Mouse (Mus musculus) liver, embryonic 12.5 days (tissue): ENCODE results near the gene Caln1. TPM values are rescaled to one million over a fixed set of nuclear protein-coding genes. Genes with fewer than 3 reads are reported as not detected.

Experiments used
- ATAC-seq: fragments of 200-750 bp; cut with Nextera tagmentation; 2 replicates; pipeline ENCODE4 v1.8.0; 2017; ENCODE audit warnings: moderate number of reproducible peaks, mild to moderate bottlenecking, moderate library complexity
- H3K27ac ChIP-seq: fragments of 300-500 bp; sonication (generic); 2 replicates; pipeline ENCODE4 v1.5.1; 2016; ENCODE audit warnings: mild to moderate bottlenecking
- H3K27me3 ChIP-seq: fragments of 300-500 bp; sonication (generic); replicated peaks from 2 replicates; pipeline ENCODE4 v1.6.1; 2016; ENCODE audit warnings: mild to moderate bottlenecking, moderate library complexity
- H3K36me3 ChIP-seq: fragments of 300-500 bp; sonication (generic); 2 replicates; pipeline ENCODE4 v1.6.1; 2016; ENCODE audit warnings: mild to moderate bottlenecking, moderate library complexity
- H3K4me1 ChIP-seq: fragments of 300-500 bp; sonication (generic); 2 replicates; pipeline ENCODE4 v1.6.1; 2016
- H3K4me2 ChIP-seq: fragments of 300-500 bp; sonication (generic); 2 replicates; pipeline ENCODE4 v1.6.1; 2016; ENCODE audit warnings: mild to moderate bottlenecking, moderate library complexity
- H3K4me3 ChIP-seq: fragments of 300-500 bp; sonication (generic); 2 replicates; pipeline ENCODE4 v1.5.1; 2016; ENCODE audit warnings: mild to moderate bottlenecking, moderate library complexity
- H3K9ac ChIP-seq: fragments of 300-500 bp; sonication (generic); 2 replicates; pipeline ENCODE4 v1.6.1; 2016; ENCODE audit warnings: mild to moderate bottlenecking, moderate library complexity
- H3K9me3 ChIP-seq: fragments of 300-500 bp; sonication (generic); replicated peaks from 2 replicates; pipeline ENCODE4 v1.6.1; 2016; ENCODE audit warnings: mild to moderate bottlenecking, moderate library complexity
- WGBS: fragments of 180-500 bp; shearing (Covaris S2); methylation state at CpG from one replicate; pipeline ENCODE4 v1.1.7; 2016; ENCODE audit not compliant: insufficient replicate concordance; 5-methylcytosine and 5-hydroxymethylcytosine counted together
- polyA plus RNA-seq: library from polyadenylated mRNA; unstranded; fragments of >200 nt; fragmentation: Nextera tagmentation; extraction: Ambion mirVana; gene quantifications from 2 replicates; pipeline ENCODE4 v1.2.1, GENCODE M21; 2016

The Caln1 gene
- polyA plus RNA-seq, 1 experiment from 2014 or later, result not detected

GRCm38 (mm10) chr5:130658141-130658540 is 288.9 kb downstream of the Caln1 start:
- H3K36me3 ChIP-seq, result no peaks in the 10 kb centered on the region
- no peak for ATAC-seq
- 64% methylated on average over 3 of the region's 3 CpGs for WGBS
- H3K27me3 ChIP-seq, result no peaks in the 10 kb centered on the region
- H3K4me2 ChIP-seq, result no peak overlapping the region
- no peaks in the 10 kb centered on the region for H3K4me1 ChIP-seq
- no peak overlapping the region for H3K27ac ChIP-seq
- no peaks in the 10 kb centered on the region for H3K9me3 ChIP-seq
- H3K9ac ChIP-seq, result no peak overlapping the region
- H3K4me3 ChIP-seq, result no peak overlapping the region

- no peaks in the 10 kb centered on the region for H3K9me3 ChIP-seq
- no peak overlapping the region for H3K4me2 ChIP-seq
- 86% methylated on average over 1 of the region's 1 CpGs for WGBS
- ATAC-seq, result no peak
- H3K27ac ChIP-seq, result no peak overlapping the region
- H3K27me3 ChIP-seq, result no peaks in the 10 kb centered on the region
- no peak overlapping the region for H3K9ac ChIP-seq
- H3K36me3 ChIP-seq, result no peaks in the 10 kb centered on the region
- no peaks in the 10 kb centered on the region for H3K4me1 ChIP-seq
- no peak overlapping the region for H3K4me3 ChIP-seq
Observed at GRCm38 (mm10) chr5:130666091-130666490, 296.8 kb downstream of the Caln1 start.

- Histone ChIP-seq H3K4me3 (no peak overlapping the region), H3K4me1 (no peaks in the 10 kb centered on the region), H3K27ac (no peak overlapping the region), H3K9ac (no peak overlapping the region), H3K36me3 (no peaks in the 10 kb centered on the region), H3K9me3 (no peaks in the 10 kb centered on the region), H3K27me3 (no peaks in the 10 kb centered on the region), H3K4me2 (no peak overlapping the region)
- no peak for ATAC-seq
- 31% methylated on average over 3 of the region's 3 CpGs for WGBS
Observed at GRCm38 (mm10) chr5:130672588-130672987, 303.3 kb downstream of the Caln1 start.

- WGBS, result 56% methylated on average over 3 of the region's 3 CpGs
- Histone ChIP-seq H3K9ac (no peak overlapping the region), H3K9me3 (no peaks in the 10 kb centered on the region), H3K4me3 (no peak overlapping the region), H3K4me2 (no peak overlapping the region), H3K27me3 (no peaks in the 10 kb centered on the region), H3K36me3 (no peaks in the 10 kb centered on the region), H3K4me1 (no peaks in the 10 kb centered on the region), H3K27ac (no peak overlapping the region)
- no peak for ATAC-seq
Observed at GRCm38 (mm10) chr5:130673092-130673491, 303.8 kb downstream of the Caln1 start.

DNA sequence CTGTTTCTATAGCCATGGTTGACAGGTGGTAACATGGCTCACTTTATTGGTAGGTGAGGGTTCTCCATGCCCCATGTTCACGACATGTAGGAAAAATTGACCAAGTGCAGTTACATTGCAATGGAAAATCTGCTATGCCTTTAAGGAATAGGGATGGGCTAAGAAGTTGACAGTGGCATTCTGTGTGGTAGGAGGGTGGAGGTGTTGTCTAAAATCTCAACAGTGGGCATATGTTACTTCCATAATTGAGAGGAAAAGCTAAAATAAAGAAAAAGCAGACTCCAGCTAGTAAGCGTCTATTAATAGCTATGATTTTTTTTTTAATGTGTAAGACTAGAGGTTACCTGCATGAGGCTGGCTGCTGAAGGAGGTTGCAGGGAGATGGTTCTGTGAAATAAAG is 308.6 kb downstream of the Caln1 start:
- H3K4me1 ChIP-seq, result peaks cover 4% of the 10 kb centered on the region; the same call in 1 of the 2 replicates
- no peak overlapping the region for H3K9ac ChIP-seq
- WGBS, result 70% methylated on average over 2 of the region's 2 CpGs

DNA sequence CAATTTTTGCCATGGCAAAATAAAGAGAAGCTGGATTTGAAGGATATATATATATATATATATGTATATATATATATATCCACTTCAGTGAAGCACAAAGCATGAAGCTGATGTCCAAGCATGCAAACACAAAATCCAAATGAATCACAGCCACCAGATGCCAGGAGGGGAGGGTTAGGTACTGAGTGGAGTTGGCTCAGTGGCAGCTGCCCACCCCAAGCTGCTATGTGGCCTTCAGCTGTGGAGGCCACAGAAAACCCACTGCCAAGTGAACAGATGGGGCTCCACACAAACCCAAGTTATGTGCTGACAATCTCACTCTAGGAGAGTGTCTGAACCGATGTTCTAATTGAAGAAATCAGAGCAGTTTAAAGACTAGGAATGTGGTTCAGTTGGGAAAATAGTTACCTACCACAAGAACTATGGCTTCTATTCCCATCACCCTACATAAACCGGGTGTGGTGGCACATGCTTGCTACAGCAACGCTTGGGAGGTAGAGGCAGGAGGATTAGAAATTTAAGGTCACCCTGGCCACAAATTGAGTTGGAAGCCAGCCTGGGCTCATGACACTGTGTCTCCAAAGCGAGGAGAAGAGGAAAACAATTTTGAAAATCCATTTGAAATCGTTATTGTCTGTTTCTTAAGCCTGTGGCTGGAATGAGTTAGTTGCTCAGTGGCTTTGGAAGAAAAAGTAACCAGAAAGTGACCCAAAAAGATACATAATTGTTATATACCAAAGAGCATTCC is 316.8 kb downstream of the Caln1 start:
- no peaks in the 10 kb centered on the region for H3K9me3 ChIP-seq
- H3K4me2 ChIP-seq, result no peak overlapping the region
- no peaks in the 10 kb centered on the region for H3K36me3 ChIP-seq
- ATAC-seq, result no peak
- no peak overlapping the region for H3K9ac ChIP-seq
- H3K27ac ChIP-seq, result no peak overlapping the region
- H3K4me3 ChIP-seq, result no peak overlapping the region
- WGBS, result 63% methylated on average over 5 of the region's 5 CpGs
- H3K4me1 ChIP-seq, result peaks cover 22% of the 10 kb centered on the region
- no peaks in the 10 kb centered on the region for H3K27me3 ChIP-seq

More for the DNA sequence above, 308.6 kb downstream of the Caln1 start:
- Histone ChIP-seq H3K4me2 (no peak overlapping the region), H3K27me3 (no peaks in the 10 kb centered on the region), H3K9me3 (no peaks in the 10 kb centered on the region), H3K4me3 (no peak overlapping the region), H3K36me3 (no peaks in the 10 kb centered on the region), H3K27ac (no peak overlapping the region)
- ATAC-seq, result no peak

GRCm38 (mm10) chr5:130688385-130689138 is 319.3 kb downstream of the Caln1 start:
- Histone ChIP-seq H3K27ac (peak overlapping the region; percentile 88), H3K4me3 (peak overlapping the region; percentile 29), H3K9me3 (no peaks in the 10 kb centered on the region), H3K36me3 (no peaks in the 10 kb centered on the region), H3K4me2 (peak overlapping the region; percentile 69), H3K4me1 (peaks cover 22% of the 10 kb centered on the region), H3K27me3 (no peaks in the 10 kb centered on the region), H3K9ac (no peak overlapping the region)
- WGBS, result 13% methylated on average over 16 of the region's 16 CpGs
- peak; percentile 97 for ATAC-seq

DNA sequence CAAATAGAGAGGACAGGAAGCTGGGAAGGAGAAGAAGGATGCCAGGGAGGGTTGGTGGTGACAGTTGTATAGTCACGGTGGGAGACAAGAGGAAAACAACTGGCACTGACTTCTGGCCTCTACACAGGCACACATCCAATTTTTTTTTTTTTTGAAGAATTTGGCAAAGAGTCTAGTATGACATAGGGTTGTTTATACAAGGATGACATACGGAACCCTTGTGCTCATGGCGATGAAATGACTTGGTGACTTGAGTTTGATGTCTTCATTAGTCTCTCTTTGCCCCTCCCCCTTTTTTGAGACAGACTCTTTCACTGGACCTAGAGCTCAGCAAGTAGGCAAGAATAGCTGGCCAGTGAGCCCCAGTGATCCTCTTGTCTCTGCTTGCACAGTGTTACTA is 322.1 kb downstream of the Caln1 start:
- Histone ChIP-seq H3K4me2 (no peak overlapping the region), H3K4me1 (peaks cover 22% of the 10 kb centered on the region), H3K4me3 (no peak overlapping the region), H3K9ac (no peak overlapping the region), H3K36me3 (no peaks in the 10 kb centered on the region), H3K9me3 (no peaks in the 10 kb centered on the region), H3K27ac (no peak overlapping the region), H3K27me3 (no peaks in the 10 kb centered on the region)
- WGBS, result 78% methylated on average over 3 of the region's 3 CpGs
- no peak for ATAC-seq

GRCm38 (mm10) chr5:130699476-130699875 is 330.2 kb downstream of the Caln1 start:
- Histone ChIP-seq H3K4me2 (no peak overlapping the region), H3K4me3 (no peak overlapping the region), H3K36me3 (no peaks in the 10 kb centered on the region), H3K27ac (no peak overlapping the region), H3K9me3 (no peaks in the 10 kb centered on the region), H3K4me1 (no peaks in the 10 kb centered on the region), H3K27me3 (no peaks in the 10 kb centered on the region), H3K9ac (no peak overlapping the region)
- no peak for ATAC-seq
- 54% methylated on average over 4 of the region's 4 CpGs for WGBS

- no peaks in the 10 kb centered on the region for H3K9me3 ChIP-seq
- H3K9ac ChIP-seq, result no peak overlapping the region
- no peaks in the 10 kb centered on the region for H3K27me3 ChIP-seq
- 60% methylated on average over 6 of the region's 6 CpGs for WGBS
- peaks cover 13% of the 10 kb centered on the region for H3K4me1 ChIP-seq
- no peak for ATAC-seq
- no peaks in the 10 kb centered on the region for H3K36me3 ChIP-seq
- no peak overlapping the region for H3K27ac ChIP-seq
- H3K4me2 ChIP-seq, result no peak overlapping the region
- no peak overlapping the region for H3K4me3 ChIP-seq
Observed at GRCm38 (mm10) chr5:130701777-130702176, 332.5 kb downstream of the Caln1 start.

GRCm38 (mm10) chr5:130702361-130702760 is 333.1 kb downstream of the Caln1 start:
- H3K4me2 ChIP-seq, result no peak overlapping the region
- H3K4me1 ChIP-seq, result peaks cover 14% of the 10 kb centered on the region
- H3K27ac ChIP-seq, result no peak overlapping the region
- no peak for ATAC-seq
- 60% methylated on average over 4 of the region's 4 CpGs for WGBS
- H3K9ac ChIP-seq, result no peak overlapping the region
- H3K36me3 ChIP-seq, result no peaks in the 10 kb centered on the region
- H3K4me3 ChIP-seq, result no peak overlapping the region
- no peaks in the 10 kb centered on the region for H3K9me3 ChIP-seq
- H3K27me3 ChIP-seq, result no peaks in the 10 kb centered on the region

DNA sequence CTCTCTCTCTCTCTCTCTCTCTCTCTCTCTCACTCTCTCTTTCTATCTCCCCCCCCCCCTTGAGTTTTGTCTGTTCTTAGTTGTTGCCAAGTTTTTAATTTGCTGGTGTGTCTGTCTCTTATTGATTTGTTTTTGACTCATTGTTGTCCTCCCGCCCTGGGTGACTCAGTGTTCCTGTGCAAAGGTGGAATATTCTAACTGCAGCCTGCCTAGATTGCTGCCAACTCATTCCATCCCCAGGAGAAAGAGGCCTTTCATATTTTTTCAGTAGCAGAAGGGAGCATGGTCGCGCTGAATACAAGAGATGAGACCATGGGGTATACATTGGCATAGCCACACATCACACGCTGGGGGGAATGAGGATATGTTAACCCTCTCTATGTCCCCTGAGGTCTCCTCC is 335.6 kb downstream of the Caln1 start:
- Histone ChIP-seq H3K4me3 (no peak overlapping the region), H3K4me1 (peaks cover 14% of the 10 kb centered on the region), H3K9me3 (no peaks in the 10 kb centered on the region), H3K27ac (no peak overlapping the region), H3K4me2 (no peak overlapping the region), H3K9ac (no peak overlapping the region), H3K36me3 (no peaks in the 10 kb centered on the region), H3K27me3 (no peaks in the 10 kb centered on the region)
- 74% methylated on average over 4 of the region's 4 CpGs for WGBS
- no peak for ATAC-seq
